Mouse (Mus musculus) hindbrain, embryonic 11.5 days (tissue): ENCODE results near the gene Mgat2. TPM values are rescaled to one million over a fixed set of nuclear protein-coding genes. Genes with fewer than 3 reads are reported as not detected.

Experiments
- polyA plus RNA-seq: library from polyadenylated mRNA; unstranded; fragments of >200 nt; fragmentation: Nextera tagmentation; extraction: Ambion mirVana; gene quantifications from 2 replicates; pipeline ENCODE4 v1.2.1, GENCODE M21; 2014

The Mgat2 gene
- polyA plus RNA-seq, 1 experiment from 2014 or later: 35.9 TPM

Other genes starting within 250 kb of the Mgat2 start
- gene Rps29, start 25.0 kb upstream of the Mgat2 start, polyA plus RNA-seq: 1,259 and 1,264 TPM in 2 replicates
- 23.6 and 27.2 TPM in 2 replicates for gene Lrr1, start 15.3 kb upstream of the Mgat2 start, polyA plus RNA-seq
- 461 and 473 TPM in 2 replicates for gene Rpl36al, start 74 bp upstream of the Mgat2 start, polyA plus RNA-seq
- gene Gm49383, start 12.9 kb downstream of the Mgat2 start, polyA plus RNA-seq: 33.2 and 35.8 TPM in 2 replicates
- 13.2 and 13.9 TPM in 2 replicates for gene Dnaaf2, start 14.3 kb downstream of the Mgat2 start, polyA plus RNA-seq
- gene Gm49384, start 20.1 kb downstream of the Mgat2 start, polyA plus RNA-seq: 34.5 and 36.2 TPM in 2 replicates
- 24.8 and 25.8 TPM in 2 replicates for gene Pole2, start 44.0 kb downstream of the Mgat2 start, polyA plus RNA-seq
- gene Klhdc1, start 57.0 kb downstream of the Mgat2 start, polyA plus RNA-seq: 2.9 and 4.5 TPM in 2 replicates
- 267 and 269 TPM in 2 replicates for gene Klhdc2, start 112.5 kb downstream of the Mgat2 start, polyA plus RNA-seq
- 90.2 and 108 TPM in 2 replicates for gene Nemf, start 173.0 kb downstream of the Mgat2 start, polyA plus RNA-seq
- 47.4 and 49.9 TPM in 2 replicates for gene Arf6, start 188.0 kb downstream of the Mgat2 start, polyA plus RNA-seq
- 1.3 and 2.2 TPM in 2 replicates for gene Gm9887, start 188.3 kb downstream of the Mgat2 start, polyA plus RNA-seq